Mouse (Mus musculus): ENCODE results near the gene Snip1. TPM values are rescaled to one million over a fixed set of nuclear protein-coding genes. Genes with fewer than 3 reads are reported as not detected.

Snip1 gene
- 14.0 TPM for polyA plus RNA-seq (2014; fragmentation: Illumina TruSeq; extraction: RNeasy Lipid Tissue Mini Kit (QIAGEN cat#74804); ENCODE audit: low read depth, low replicate concordance)

DNA sequence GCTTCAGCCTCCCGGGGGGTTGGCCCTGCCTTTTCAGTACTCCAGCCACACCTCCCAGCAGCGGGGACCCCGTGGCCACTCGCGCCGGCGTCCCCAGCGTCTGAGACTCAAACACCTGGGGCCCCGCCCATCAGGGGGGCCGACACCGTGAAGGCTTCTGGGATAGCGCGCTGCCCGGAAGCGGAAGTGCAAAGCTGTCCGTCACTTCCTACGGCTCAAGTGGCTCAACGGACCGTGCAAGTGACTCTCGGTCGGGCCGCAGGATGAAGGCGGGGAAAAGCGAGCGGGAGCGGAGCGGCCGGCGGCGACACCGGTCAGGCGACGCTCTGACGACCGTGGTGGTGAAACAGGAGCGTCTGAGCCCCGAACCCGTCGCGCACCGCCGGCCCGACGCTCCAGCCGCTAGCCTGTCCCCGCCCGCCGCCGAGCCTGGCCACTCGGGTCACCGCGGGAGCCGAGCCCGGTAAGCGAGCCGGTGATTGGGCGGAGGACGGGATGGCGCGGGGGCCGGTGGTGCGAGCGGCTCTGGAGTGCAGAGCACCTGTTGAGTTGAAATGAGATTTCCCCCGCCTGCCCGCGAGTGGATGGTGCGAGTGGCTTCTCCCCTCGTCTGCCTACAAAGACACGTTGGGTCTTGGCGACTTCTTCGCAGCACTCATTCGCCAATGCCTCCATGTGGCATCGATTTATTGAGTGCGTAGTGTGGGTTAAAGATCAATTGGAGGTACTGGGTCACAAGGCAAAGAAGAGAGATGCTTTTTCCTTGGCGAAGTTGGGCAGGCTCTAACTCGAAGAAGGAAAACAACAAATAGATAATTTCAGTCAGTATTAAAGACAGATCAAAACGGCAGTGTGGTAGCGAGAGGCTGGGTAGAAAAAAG, at the start of gene Snip1:
Gene Snip1, plus strand, starts transcription at position 183 of the 881 bp plus-strand sequence.

DNA sequence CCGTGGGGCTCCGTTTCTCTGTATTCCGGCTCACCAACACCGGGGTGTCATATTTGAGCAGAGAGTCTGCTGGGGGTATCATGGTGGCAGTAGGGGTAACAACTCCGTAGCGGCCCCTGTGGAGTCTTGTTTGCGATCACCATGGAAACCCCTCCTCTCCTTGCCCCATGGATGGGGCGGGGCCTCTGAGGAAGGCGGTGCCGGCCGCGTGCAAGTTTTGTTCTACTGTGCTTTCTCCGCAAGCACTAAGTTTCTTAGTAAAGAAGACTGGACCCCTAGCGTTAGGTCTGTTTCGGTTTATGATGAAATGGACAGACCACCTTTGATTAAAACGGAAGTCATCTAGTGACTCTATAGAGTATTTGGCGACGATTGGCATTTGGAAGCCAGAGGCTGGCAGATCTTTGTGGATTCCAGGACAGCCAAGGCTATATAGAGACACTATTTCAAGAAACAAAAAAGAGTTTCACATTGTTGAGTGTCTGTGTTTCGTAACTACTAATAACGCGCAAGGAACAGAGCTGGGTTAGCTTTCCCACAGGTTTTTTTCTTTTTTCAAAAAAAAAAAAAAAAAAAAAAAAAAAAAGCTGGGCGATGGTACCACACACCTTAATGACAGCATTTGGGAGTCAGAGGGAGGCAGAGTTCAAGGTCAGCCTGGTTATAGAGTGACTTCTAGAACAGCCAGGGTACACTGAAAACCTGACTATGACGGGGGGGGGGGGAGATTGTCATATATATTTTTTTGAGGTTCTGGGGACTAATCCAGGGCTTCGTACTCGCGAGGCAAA, 760 bp upstream of the Snip1 start, which contains the start of gene Dnali1:
Gene Dnali1, minus strand, starts transcription at position 187 of the 791 bp plus-strand sequence.

DNA sequence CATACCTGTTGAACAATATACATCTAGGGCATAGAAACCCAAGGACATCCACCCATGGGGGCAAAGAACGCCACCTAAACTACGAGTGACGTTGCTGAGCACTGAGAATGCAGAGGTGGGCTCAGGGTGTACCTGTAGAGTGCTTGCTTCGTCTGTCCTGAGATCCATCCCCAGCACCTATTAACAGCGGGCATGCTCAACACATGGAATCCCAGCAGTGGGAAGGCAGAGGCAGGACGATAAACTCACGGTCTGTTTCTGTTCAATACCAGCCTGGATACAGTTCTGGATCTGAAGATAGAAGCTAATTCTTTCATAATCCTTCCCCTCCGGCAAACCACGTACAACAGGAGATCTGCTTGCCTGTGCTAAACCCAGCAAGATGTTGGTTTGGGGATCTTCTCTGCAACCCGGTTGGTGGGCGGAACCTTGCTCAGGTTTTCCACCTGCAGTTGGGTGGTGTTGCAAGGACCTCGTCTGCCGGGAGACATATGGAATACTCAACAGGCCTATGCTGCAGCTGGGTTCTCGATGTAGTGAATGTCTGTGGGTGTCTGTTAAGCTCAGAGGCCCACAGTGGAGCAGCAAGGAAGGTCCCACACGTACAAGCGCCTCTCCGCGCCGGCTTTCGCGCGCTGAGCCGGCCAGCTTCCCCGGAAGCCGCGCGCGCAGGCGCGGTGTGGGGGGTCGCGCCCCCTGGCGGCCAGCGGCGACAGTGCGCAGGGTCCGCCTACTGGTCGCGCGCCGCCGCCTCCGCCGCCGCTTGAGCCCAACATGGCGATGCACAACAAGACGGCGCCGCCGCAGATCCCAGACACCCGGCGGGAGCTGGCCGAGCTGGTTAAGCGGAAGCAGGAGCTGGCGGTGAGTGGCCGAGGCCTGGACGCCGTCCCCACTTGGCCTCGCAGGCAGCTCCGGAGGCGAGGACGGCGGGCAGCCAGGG, 18.2 kb downstream of the Snip1 start, which contains the start of gene Meaf6:
Gene Meaf6, plus strand, starts transcription at position 732 of the 943 bp plus-strand sequence.

Other genes starting within 250 kb of the Snip1 start
- gene Yrdc, start 216.0 kb upstream of the Snip1 start, polyA plus RNA-seq (2014; fragmentation: Illumina TruSeq; extraction: RNeasy Lipid Tissue Mini Kit (QIAGEN cat#74804); ENCODE audit: low read depth, low replicate concordance) = 21.5 TPM
- gene 1110065P20Rik, start 215.5 kb upstream of the Snip1 start, polyA plus RNA-seq (2014; fragmentation: Illumina TruSeq; extraction: RNeasy Lipid Tissue Mini Kit (QIAGEN cat#74804); ENCODE audit: low read depth, low replicate concordance) = 1.2 TPM
- gene Maneal, start 204.5 kb upstream of the Snip1 start, polyA plus RNA-seq (2014; fragmentation: Illumina TruSeq; extraction: RNeasy Lipid Tissue Mini Kit (QIAGEN cat#74804); ENCODE audit: low read depth, low replicate concordance) = 0.25 TPM
- not detected for gene Epha10, start 185.8 kb upstream of the Snip1 start, polyA plus RNA-seq (2014; fragmentation: Illumina TruSeq; extraction: RNeasy Lipid Tissue Mini Kit (QIAGEN cat#74804); ENCODE audit: low read depth, low replicate concordance)
- 7.7 TPM for gene 9930104L06Rik, start 129.6 kb upstream of the Snip1 start, polyA plus RNA-seq (2014; fragmentation: Illumina TruSeq; extraction: RNeasy Lipid Tissue Mini Kit (QIAGEN cat#74804); ENCODE audit: low read depth, low replicate concordance)
- 26.0 TPM for gene Cdca8, start 127.4 kb upstream of the Snip1 start, polyA plus RNA-seq (2014; fragmentation: Illumina TruSeq; extraction: RNeasy Lipid Tissue Mini Kit (QIAGEN cat#74804); ENCODE audit: low read depth, low replicate concordance)
- 0.22 TPM for gene Rspo1, start 80.2 kb upstream of the Snip1 start, polyA plus RNA-seq (2014; fragmentation: Illumina TruSeq; extraction: RNeasy Lipid Tissue Mini Kit (QIAGEN cat#74804); ENCODE audit: low read depth, low replicate concordance)
- gene Gnl2, start 50.1 kb upstream of the Snip1 start, polyA plus RNA-seq (2014; fragmentation: Illumina TruSeq; extraction: RNeasy Lipid Tissue Mini Kit (QIAGEN cat#74804); ENCODE audit: low read depth, low replicate concordance) = 51.8 TPM
- not detected for gene Dnali1, start 969 bp upstream of the Snip1 start, polyA plus RNA-seq (2014; fragmentation: Illumina TruSeq; extraction: RNeasy Lipid Tissue Mini Kit (QIAGEN cat#74804); ENCODE audit: low read depth, low replicate concordance)
- gene Meaf6, start 18.5 kb downstream of the Snip1 start, polyA plus RNA-seq (2014; fragmentation: Illumina TruSeq; extraction: RNeasy Lipid Tissue Mini Kit (QIAGEN cat#74804); ENCODE audit: low read depth, low replicate concordance) = 36.0 TPM
- 0.41 TPM for gene Zc3h12a, start 61.2 kb downstream of the Snip1 start, polyA plus RNA-seq (2014; fragmentation: Illumina TruSeq; extraction: RNeasy Lipid Tissue Mini Kit (QIAGEN cat#74804); ENCODE audit: low read depth, low replicate concordance)

Data from sigmoid colon, adult 10 weeks (tissue).